Mouse (Mus musculus) forebrain, embryonic 15.5 days (tissue): ENCODE data around the gene C2cd2. TPM values are rescaled to one million over a fixed set of nuclear protein-coding genes. Genes with fewer than 3 reads are reported as not detected.

ENCODE experiments used
- ATAC-seq: fragments of 200-750 bp; cut with Nextera tagmentation; replicated peaks from 2 replicates; pipeline ENCODE4 v1.8.0; 2017; ENCODE audit warnings: mild to moderate bottlenecking, moderate TSS enrichment, moderate library complexity
- H3K27ac ChIP-seq: fragments of 300-500 bp; sonication (generic); replicated peaks from 2 replicates; pipeline ENCODE4 v1.5.1; 2015; ENCODE audit warnings: mild to moderate bottlenecking, inconsistent platforms
- H3K27me3 ChIP-seq: fragments of 300-500 bp; sonication (generic); 2 replicates; pipeline ENCODE4 v1.6.1; 2015; ENCODE audit warnings: inconsistent platforms
- H3K36me3 ChIP-seq: fragments of 300-500 bp; sonication (generic); 2 replicates; pipeline ENCODE4 v1.6.1; 2015; ENCODE audit warnings: mild to moderate bottlenecking, inconsistent platforms
- H3K4me1 ChIP-seq: fragments of 300-500 bp; sonication (generic); 2 replicates; pipeline ENCODE4 v1.6.1; 2015; ENCODE audit warnings: inconsistent platforms
- H3K4me2 ChIP-seq: fragments of 300-500 bp; sonication (generic); replicated peaks from 2 replicates; pipeline ENCODE4 v1.6.1; 2015; ENCODE audit warnings: mild to moderate bottlenecking, inconsistent platforms
- H3K4me3 ChIP-seq: fragments of 300-500 bp; sonication (generic); 2 replicates; pipeline ENCODE4 v1.5.1; 2015; ENCODE audit warnings: mild to moderate bottlenecking, inconsistent platforms
- H3K9ac ChIP-seq: fragments of 300-500 bp; sonication (generic); replicated peaks from 2 replicates; pipeline ENCODE4 v1.6.1; 2015; ENCODE audit warnings: mild to moderate bottlenecking, inconsistent platforms
- H3K9me3 ChIP-seq: fragments of 300-500 bp; sonication (generic); 2 replicates; pipeline ENCODE4 v1.6.1; 2016; ENCODE audit warnings: inconsistent platforms
- WGBS: fragments of 180-500 bp; shearing (Covaris S2); methylation state at CpG from one replicate; pipeline ENCODE4 v1.1.7; 2015; ENCODE audit warnings: mixed read lengths; 5-methylcytosine and 5-hydroxymethylcytosine counted together
- polyA plus RNA-seq: library from polyadenylated mRNA; unstranded; fragments of >200 nt; fragmentation: Nextera tagmentation; extraction: Ambion mirVana; gene quantifications from 2 replicates; pipeline ENCODE4 v1.2.1, GENCODE M21; 2015

C2cd2 gene
- polyA plus RNA-seq, 1 experiment from 2014 or later: 11.7 TPM

DNA sequence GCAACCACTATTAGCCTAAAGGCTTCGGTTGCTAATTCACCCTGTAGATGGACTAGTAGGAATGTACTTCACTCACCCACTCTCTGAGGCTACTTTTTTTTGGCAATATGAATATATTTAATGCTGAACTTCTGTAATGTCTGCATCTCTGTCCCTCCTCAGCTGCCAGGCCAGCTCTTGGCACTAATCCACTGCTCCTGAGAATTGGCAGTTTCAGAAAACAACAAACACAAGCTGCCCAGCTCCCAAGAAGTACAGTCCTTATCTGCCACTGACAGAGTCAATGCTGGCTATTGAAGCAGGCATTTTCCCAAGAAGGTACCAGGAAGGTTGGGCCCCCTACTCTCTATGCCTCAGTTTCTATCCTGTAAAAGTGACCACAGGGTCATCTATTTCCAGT, 53.0 kb downstream of the C2cd2 start:
- Histone ChIP-seq H3K27me3 (no peaks in the 10 kb centered on the region), H3K4me1 (no peaks in the 10 kb centered on the region), H3K9ac (no peak overlapping the region), H3K4me3 (no peak overlapping the region), H3K27ac (no peak overlapping the region), H3K36me3 (no peaks in the 10 kb centered on the region), H3K9me3 (no peaks in the 10 kb centered on the region), H3K4me2 (no peak overlapping the region)
- WGBS: 97% methylated on average over 1 of the region's 1 CpGs
- ATAC-seq: no peak

DNA sequence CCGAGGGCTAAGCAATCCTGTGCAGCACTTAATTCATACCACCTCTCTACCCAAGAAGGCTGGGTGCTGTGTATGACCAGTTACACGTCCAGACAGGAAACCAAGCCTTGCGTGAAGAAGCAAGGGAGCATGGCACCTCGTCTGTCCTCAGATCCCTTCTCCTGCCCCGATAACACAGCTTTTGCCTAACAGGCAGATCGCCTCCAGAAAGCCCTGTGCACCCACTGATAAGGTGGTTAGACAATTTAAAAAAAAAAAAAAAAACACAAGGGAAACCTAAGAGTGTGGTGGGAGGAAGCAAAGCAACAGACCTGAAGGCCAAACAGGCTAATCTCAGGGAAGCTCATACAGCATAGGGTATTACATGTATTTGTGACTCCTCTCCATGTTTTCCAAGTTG, 54.9 kb downstream of the C2cd2 start:
- ATAC-seq: no peak
- WGBS: 86% methylated on average over 6 of the region's 6 CpGs
- H3K4me2 ChIP-seq: no peak overlapping the region

DNA sequence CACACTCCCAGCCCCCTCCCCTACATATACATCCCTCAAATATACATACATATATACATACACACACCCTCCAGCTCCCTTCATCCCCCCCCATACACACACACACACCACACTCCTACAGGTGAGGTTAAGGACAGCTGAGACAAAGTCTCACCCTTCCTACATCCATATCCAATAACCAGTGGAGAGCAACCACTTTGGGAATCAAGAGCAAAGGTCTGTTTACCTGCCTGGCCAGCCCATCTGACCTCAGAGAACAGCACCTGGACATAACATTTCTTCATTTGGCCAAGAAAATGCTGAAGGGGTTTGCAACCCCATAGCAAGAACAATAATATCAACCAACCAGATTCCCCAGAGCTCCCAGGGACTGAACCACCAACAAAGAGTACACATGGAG, 56.1 kb downstream of the C2cd2 start:
- Histone ChIP-seq H3K27ac (no peak overlapping the region), H3K27me3 (no peaks in the 10 kb centered on the region), H3K9ac (no peak overlapping the region), H3K9me3 (no peaks in the 10 kb centered on the region), H3K4me2 (no peak overlapping the region), H3K36me3 (no peaks in the 10 kb centered on the region), H3K4me1 (no peaks in the 10 kb centered on the region), H3K4me3 (no peak overlapping the region)
- no peak for ATAC-seq

More for the DNA sequence above, 54.9 kb downstream of the C2cd2 start:
- H3K4me1 ChIP-seq: no peaks in the 10 kb centered on the region
- H3K27ac ChIP-seq: no peak overlapping the region
- H3K9ac ChIP-seq: no peak overlapping the region
- no peaks in the 10 kb centered on the region for H3K9me3 ChIP-seq
- H3K36me3 ChIP-seq: no peaks in the 10 kb centered on the region
- no peak overlapping the region for H3K4me3 ChIP-seq
- no peaks in the 10 kb centered on the region for H3K27me3 ChIP-seq

GRCm38 (mm10) chr16:97905449-97905991, 56.9 kb downstream of the C2cd2 start:
- Histone ChIP-seq H3K27me3 (no peaks in the 10 kb centered on the region), H3K4me1 (no peaks in the 10 kb centered on the region), H3K27ac (no peak overlapping the region), H3K9ac (no peak overlapping the region), H3K36me3 (no peaks in the 10 kb centered on the region), H3K9me3 (no peaks in the 10 kb centered on the region), H3K4me3 (no peak overlapping the region), H3K4me2 (no peak overlapping the region)
- WGBS: 62% methylated on average over 2 of the region's 2 CpGs
- ATAC-seq: no peak

GRCm38 (mm10) chr16:97904035-97904434, 58.4 kb downstream of the C2cd2 start:
- no peaks in the 10 kb centered on the region for H3K9me3 ChIP-seq
- no peak overlapping the region for H3K4me2 ChIP-seq
- H3K4me3 ChIP-seq: no peak overlapping the region
- no peak overlapping the region for H3K27ac ChIP-seq
- 83% methylated on average over 3 of the region's 3 CpGs for WGBS
- no peaks in the 10 kb centered on the region for H3K27me3 ChIP-seq
- H3K4me1 ChIP-seq: no peaks in the 10 kb centered on the region
- H3K9ac ChIP-seq: no peak overlapping the region
- no peak for ATAC-seq
- no peaks in the 10 kb centered on the region for H3K36me3 ChIP-seq

GRCm38 (mm10) chr16:97897346-97898024, 64.9 kb downstream of the C2cd2 start:
- no peaks in the 10 kb centered on the region for H3K27me3 ChIP-seq
- WGBS: 78% methylated on average over 5 of the region's 5 CpGs
- no peak overlapping the region for H3K4me3 ChIP-seq
- no peaks in the 10 kb centered on the region for H3K36me3 ChIP-seq
- H3K27ac ChIP-seq: no peak overlapping the region
- no peak overlapping the region for H3K9ac ChIP-seq
- H3K9me3 ChIP-seq: no peaks in the 10 kb centered on the region
- no peak overlapping the region for H3K4me2 ChIP-seq
- no peak for ATAC-seq
- no peaks in the 10 kb centered on the region for H3K4me1 ChIP-seq

DNA sequence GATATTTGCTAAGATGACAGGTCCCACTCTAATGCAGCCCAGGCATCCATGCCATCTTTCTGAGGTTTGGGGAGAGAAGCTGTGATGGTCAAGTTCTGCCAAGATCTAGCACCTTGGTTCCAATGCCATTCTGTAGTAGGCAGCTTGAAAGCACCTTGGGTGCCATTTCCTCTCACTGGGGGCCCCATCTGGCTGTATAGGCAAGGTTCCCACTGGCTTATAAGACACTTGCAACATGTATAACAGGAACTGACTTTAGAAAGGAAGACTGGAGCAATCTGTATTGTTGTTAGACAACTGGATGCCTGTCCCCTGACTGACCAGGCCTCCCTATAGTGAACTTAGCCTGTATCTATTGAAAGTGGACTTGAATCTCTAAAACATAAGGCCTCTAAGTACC, 74.6 kb downstream of the C2cd2 start:
- H3K27ac ChIP-seq: no peak overlapping the region
- H3K9ac ChIP-seq: no peak overlapping the region
- H3K36me3 ChIP-seq: no peaks in the 10 kb centered on the region
- no peaks in the 10 kb centered on the region for H3K27me3 ChIP-seq
- H3K9me3 ChIP-seq: no peaks in the 10 kb centered on the region
- no peak overlapping the region for H3K4me2 ChIP-seq
- ATAC-seq: no peak
- H3K4me3 ChIP-seq: no peak overlapping the region
- no peaks in the 10 kb centered on the region for H3K4me1 ChIP-seq

- H3K9me3 ChIP-seq: no peaks in the 10 kb centered on the region
- H3K9ac ChIP-seq: no peak overlapping the region
- H3K36me3 ChIP-seq: no peaks in the 10 kb centered on the region
- no peak overlapping the region for H3K4me3 ChIP-seq
- no peak overlapping the region for H3K4me2 ChIP-seq
- H3K27me3 ChIP-seq: no peaks in the 10 kb centered on the region
- H3K27ac ChIP-seq: no peak overlapping the region
- 93% methylated on average over 1 of the region's 1 CpGs for WGBS
- no peak for ATAC-seq
- no peaks in the 10 kb centered on the region for H3K4me1 ChIP-seq
Observed at GRCm38 (mm10) chr16:97883696-97884095, 78.7 kb downstream of the C2cd2 start.

DNA sequence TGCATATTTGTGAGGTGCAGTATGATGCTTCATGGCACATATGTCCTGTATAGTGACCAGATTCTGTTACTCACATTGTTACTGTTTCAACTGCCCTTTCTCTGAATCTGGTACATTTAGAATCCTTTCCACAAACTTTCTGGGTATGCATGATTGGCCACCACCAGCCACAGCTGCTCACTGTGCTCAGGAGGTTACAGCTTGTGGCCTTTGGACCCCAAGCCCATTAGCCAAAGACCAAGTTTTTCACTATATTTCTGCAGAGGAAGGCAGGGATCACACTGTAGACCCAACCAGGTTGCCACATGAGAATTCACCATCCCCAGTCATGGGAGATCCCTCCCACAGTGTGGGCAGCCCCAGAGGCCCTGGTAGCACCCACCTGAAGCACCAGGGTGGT, 79.5 kb downstream of the C2cd2 start:
- no peak overlapping the region for H3K4me2 ChIP-seq
- H3K27me3 ChIP-seq: no peaks in the 10 kb centered on the region
- H3K4me3 ChIP-seq: no peak overlapping the region
- no peak overlapping the region for H3K27ac ChIP-seq
- H3K4me1 ChIP-seq: no peaks in the 10 kb centered on the region
- no peaks in the 10 kb centered on the region for H3K36me3 ChIP-seq
- H3K9me3 ChIP-seq: no peaks in the 10 kb centered on the region
- ATAC-seq: no peak
- H3K9ac ChIP-seq: no peak overlapping the region

DNA sequence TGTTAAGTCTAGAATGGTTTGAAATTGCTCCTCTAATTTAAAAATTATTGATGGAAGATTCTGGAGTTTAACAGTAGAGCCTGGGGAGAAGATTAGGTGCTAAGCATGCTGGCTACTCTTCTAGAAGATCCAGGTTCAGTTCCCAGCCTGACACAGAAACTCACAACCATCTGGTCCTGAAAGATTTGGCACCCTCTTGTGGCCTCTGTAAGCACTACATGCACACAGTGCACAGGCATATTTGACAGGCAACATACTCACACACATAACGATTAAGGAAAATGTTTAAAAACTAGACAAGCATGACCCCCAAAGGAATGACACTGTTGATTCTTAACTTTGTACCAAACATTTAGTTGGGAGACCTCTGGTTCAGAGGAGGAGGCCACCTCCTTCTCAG, 83.3 kb downstream of the C2cd2 start:
- Histone ChIP-seq H3K27ac (no peak overlapping the region), H3K4me2 (no peak overlapping the region), H3K9ac (no peak overlapping the region), H3K9me3 (no peaks in the 10 kb centered on the region), H3K27me3 (no peaks in the 10 kb centered on the region), H3K36me3 (no peaks in the 10 kb centered on the region), H3K4me3 (no peak overlapping the region), H3K4me1 (no peaks in the 10 kb centered on the region)
- 93% methylated on average over 1 of the region's 1 CpGs for WGBS
- no peak for ATAC-seq

DNA sequence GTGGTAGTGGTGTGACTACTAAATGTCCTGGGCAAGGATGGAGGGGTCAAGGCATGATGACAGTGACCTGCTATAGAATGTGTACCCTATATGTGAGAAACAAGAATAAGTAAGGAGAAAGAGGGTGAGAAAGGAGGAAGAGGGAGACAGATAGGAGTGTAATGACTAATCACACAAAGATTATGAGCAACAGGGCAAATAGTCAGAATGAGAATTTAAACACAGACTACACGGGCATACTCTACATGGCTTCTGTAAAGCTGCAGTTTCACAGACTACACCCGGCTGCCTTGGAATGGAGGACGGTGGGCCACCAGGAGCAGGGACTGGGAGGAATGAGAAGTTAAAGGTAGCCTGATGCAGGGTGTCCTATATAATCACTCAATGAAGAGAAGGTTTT, 84.9 kb downstream of the C2cd2 start:
- Histone ChIP-seq H3K9ac (no peak overlapping the region), H3K27me3 (no peaks in the 10 kb centered on the region), H3K36me3 (0 out of 2 replicates have a peak, but pooled peaks cover 6% of the 10 kb centered on the region), H3K4me3 (no peak overlapping the region), H3K27ac (no peak overlapping the region), H3K9me3 (no peaks in the 10 kb centered on the region), H3K4me1 (no peaks in the 10 kb centered on the region), H3K4me2 (no peak overlapping the region)
- 93% methylated on average over 3 of the region's 3 CpGs for WGBS
- no peak for ATAC-seq

- Histone ChIP-seq H3K27me3 (no peaks in the 10 kb centered on the region), H3K4me1 (no peaks in the 10 kb centered on the region), H3K9me3 (no peaks in the 10 kb centered on the region), H3K4me3 (no peak overlapping the region), H3K4me2 (no peak overlapping the region), H3K36me3 (0 out of 2 replicates have a peak, but pooled peaks cover 6% of the 10 kb centered on the region), H3K27ac (no peak overlapping the region), H3K9ac (no peak overlapping the region)
- no peak for ATAC-seq
- 90% methylated on average over 4 of the region's 4 CpGs for WGBS
Observed at GRCm38 (mm10) chr16:97875101-97875500, 87.3 kb downstream of the C2cd2 start.

GRCm38 (mm10) chr16:97874376-97874775, 88.0 kb downstream of the C2cd2 start:
- Histone ChIP-seq H3K4me3 (no peak overlapping the region), H3K36me3 (0 out of 2 replicates have a peak, but pooled peaks cover 6% of the 10 kb centered on the region), H3K4me2 (no peak overlapping the region), H3K9me3 (no peaks in the 10 kb centered on the region), H3K27ac (no peak overlapping the region), H3K27me3 (no peaks in the 10 kb centered on the region), H3K4me1 (no peaks in the 10 kb centered on the region), H3K9ac (no peak overlapping the region)
- no peak for ATAC-seq
- WGBS: 65% methylated on average over 1 of the region's 1 CpGs
